Mouse (Mus musculus): ENCODE data around the gene Uckl1.

DNA sequence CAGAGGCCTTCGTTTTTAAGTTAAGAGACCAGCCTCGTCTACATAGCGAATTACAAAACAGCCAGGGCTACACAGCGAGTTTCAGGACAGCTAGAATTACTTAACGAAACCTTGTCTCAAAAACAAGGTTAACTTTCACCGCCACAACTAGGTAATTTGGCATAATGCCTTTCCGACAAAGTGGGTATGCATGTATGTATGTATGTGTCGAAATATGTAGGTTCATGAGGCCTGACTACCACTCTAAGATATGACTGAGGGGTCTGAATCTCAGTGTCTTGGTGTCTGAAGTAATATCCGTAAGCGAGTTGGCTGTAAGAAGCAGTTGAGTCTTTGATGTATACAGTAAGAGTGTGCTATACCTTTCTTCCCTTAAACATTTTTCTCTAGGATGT lies 17.1 kb upstream of the Uckl1 start:
- TF ChIP-seq CTCF (IDR thresholded peaks at IDR 0.05; ENCODE audit: low read depth) (no peak), EP300 (IDR thresholded peaks at IDR 0.05; ENCODE audit: low read depth) (no peak)

Measured in liver, postnatal 0 days (tissue).